ENCODE assay signal across 20 mouse cellular contexts in genomic region chr14:16302688-16303087, GRCm38 (mm10). TPM values are rescaled to one million over a fixed set of nuclear protein-coding genes. Genes with fewer than 3 reads are reported as not detected.
DNase-seq lines count a peak whose midpoint lies in the region; ATAC-seq lines count a peak whose summit lies in the region.
"Had no signal": no experiment of that assay in that cellular context is flagged by ENCODE, and none has a peak within 500 bp of the region (broad histone marks: within the 10 kb centered on the region; RNA-seq: fewer than 3 reads in every experiment).

No protein-coding gene starts in this region.

- H3K27ac ChIP-seq in heart, embryonic 11.5 days (ENCODE audit: low read depth, low read length): no peak overlapping the region
- H3K27ac ChIP-seq: embryonic facial prominence, embryonic 15.5 days; forebrain, embryonic 10.5 days; hindbrain, embryonic 15.5 days had no signal

- H3K4me3 ChIP-seq in heart, embryonic 11.5 days (ENCODE audit: low read depth, low read length): no peak overlapping the region
- H3K4me3 ChIP-seq: embryonic facial prominence, embryonic 15.5 days; erythroblast, embryonic 14.5 days; forebrain, embryonic 10.5 days; heart, embryonic 12.5 days; hindbrain, embryonic 15.5 days had no signal

- no peaks in the 10 kb centered on the region for H3K9me3 ChIP-seq in heart, embryonic 11.5 days (replicated peaks; ENCODE audit: control insufficient read depth, low read length)
- H3K9me3 ChIP-seq: embryonic facial prominence, embryonic 15.5 days; forebrain, embryonic 10.5 days; heart, embryonic 12.5 days; hindbrain, embryonic 15.5 days had no signal

- H3K4me2 ChIP-seq in heart, embryonic 11.5 days: no peak overlapping the region
- H3K4me2 ChIP-seq: embryonic facial prominence, embryonic 15.5 days; heart, embryonic 12.5 days; hindbrain, embryonic 15.5 days had no signal

- H3K27me3 ChIP-seq in heart, embryonic 11.5 days (ENCODE audit: control insufficient read depth, insufficient read depth, low read length): no peaks in the 10 kb centered on the region
- H3K27me3 ChIP-seq: embryonic facial prominence, embryonic 15.5 days; heart, embryonic 12.5 days; hindbrain, embryonic 15.5 days had no signal

- H3K36me3 ChIP-seq in heart, embryonic 11.5 days (ENCODE audit: control insufficient read depth, insufficient read depth, low read length): no peaks in the 10 kb centered on the region; the same call in 1 of the 2 replicates
- H3K36me3 ChIP-seq: forebrain, embryonic 10.5 days; hindbrain, embryonic 15.5 days had no signal

- peak; percentile 53 to 57 for DNase-seq in spleen, postnatal 36 days (ENCODE audit: low spot score in 2 of 2)
- DNase-seq in spleen, adult 18-20 months: no peak
- DNase-seq: adrenal gland, postnatal 10 days; cerebellum, adult 11-12 months; cerebellum, adult 9-10 months; cerebellum, postnatal 25 days; embryo, embryonic 11 days; gastrocnemius, postnatal 36 days; heart, adult 18-20 months had no signal

- H3K4me1 ChIP-seq in heart, embryonic 11.5 days (ENCODE audit: control insufficient read depth, insufficient read depth, low read length): no peaks in the 10 kb centered on the region
- H3K4me1 ChIP-seq: embryonic facial prominence, embryonic 15.5 days; forebrain, embryonic 10.5 days; heart, embryonic 12.5 days; hindbrain, embryonic 15.5 days had no signal

- peak; percentile 68 for ATAC-seq in granulocyte monocyte progenitor cell, adult 5-6 weeks (replicated peaks; ENCODE audit: poor library complexity, severe bottlenecking)
- ATAC-seq in neutrophil, adult 5-6 weeks (ENCODE audit: extremely low read depth, insufficient number of reproducible peaks, low FRiP score, poor library complexity, severe bottlenecking): 0 out of 2 replicates have a peak, but pooled peaks have one; percentile 48
- no peak for ATAC-seq in cerebellum, adult (ENCODE audit: insufficient number of reproducible peaks, low FRiP score, low TSS enrichment)
- no peak for ATAC-seq in heart, embryonic 11.5 days (replicated peaks; ENCODE audit: insufficient number of reproducible peaks, low FRiP score, low TSS enrichment)
- ATAC-seq: CD4-positive, CD25-positive, alpha-beta regulatory T cell, adult 4 months; forebrain, embryonic 14.5 days had no signal

- 46% methylated on average over 1 of the region's 1 CpGs for WGBS in heart, embryonic 11.5 days (ENCODE audit: insufficient replicate concordance)

- no peak overlapping the region for H3K9ac ChIP-seq in heart, embryonic 11.5 days (ENCODE audit: low read depth, low read length)
- H3K9ac ChIP-seq: embryonic facial prominence, embryonic 15.5 days; heart, embryonic 12.5 days; hindbrain, embryonic 15.5 days had no signal

RNA-seq across cellular contexts. Expression of gene Oxsm, which starts 53.1 kb away (rescaled TPM):
- total RNA-seq in granulocyte monocyte progenitor cell, adult 5-6 weeks (2014; fragmentation: Nextera tagmentation): 19.2 and 24.4 TPM in 2 replicates
- 11.2 and 14.4 TPM in 2 replicates for total RNA-seq in granulocyte monocyte progenitor cell, adult 5-6 weeks (2017)
- 9.6 and 10.5 TPM in 2 replicates for total RNA-seq in neutrophil, adult 5-6 weeks (2017)
- polyA plus RNA-seq in heart, embryonic 11.5 days (2014; fragmentation: Nextera tagmentation; extraction: Ambion mirVana): 2.0 and 2.3 TPM in 2 replicates

RNA-seq across cellular contexts. Expression of gene Ngly1, which starts 53.6 kb away (rescaled TPM):
- 26.1 and 31.9 TPM in 2 replicates for total RNA-seq in granulocyte monocyte progenitor cell, adult 5-6 weeks (2014; fragmentation: Nextera tagmentation)
- 18.0 and 45.4 TPM in 2 replicates for total RNA-seq in granulocyte monocyte progenitor cell, adult 5-6 weeks (2017)
- total RNA-seq in neutrophil, adult 5-6 weeks (2017): 81.8 TPM in 2 replicates
- polyA plus RNA-seq in heart, embryonic 11.5 days (2014; fragmentation: Nextera tagmentation; extraction: Ambion mirVana): 22.3 and 25.5 TPM in 2 replicates

Comparison
In these comparisons a context has a peak if more than half of its experiments do, and no peak if none do; other contexts are left out.
1. DNase-seq: peak in spleen, postnatal 36 days (2 of 2); none in spleen, adult 18-20 months (0 of 2).
2. ATAC-seq: peak in granulocyte monocyte progenitor cell, adult 5-6 weeks (single experiment) and neutrophil, adult 5-6 weeks (single experiment); none in cerebellum, adult (single experiment) and heart, embryonic 11.5 days (single experiment).